Mouse (Mus musculus) kidney, postnatal 0 days (tissue): ENCODE measurements at regions not wholly inside any gene's neighbourhood (a gene's known extent, or its start where the extent isn't known, plus 50 kb on each side); places are given as distances from the start of the nearest gene placed in this dataset.
A peak's percentile ranks its signal among the peaks of the same experiment; 100 is the strongest.

Experiments
- ATAC-seq: fragments of 200-750 bp; cut with Nextera tagmentation; replicated peaks from 2 replicates; pipeline ENCODE4 v1.8.0; 2017; ENCODE audit warnings: low read depth, moderate number of reproducible peaks, moderate TSS enrichment, moderate library complexity; ENCODE audit not compliant: low FRiP score
- DNase-seq: peaks from one replicate; pipeline ENCODE4 v3.0.0-alpha.2; 2016; ENCODE audit warnings: low spot score
- H3K27ac ChIP-seq: fragments of 300-500 bp; sonication (generic); 2 replicates; pipeline ENCODE4 v1.5.1; 2014; ENCODE audit warnings: mild to moderate bottlenecking
- H3K27me3 ChIP-seq: fragments of 300-500 bp; sonication (generic); 2 replicates; pipeline ENCODE4 v1.6.1; 2014; ENCODE audit warnings: low read length, mixed read lengths; ENCODE audit not compliant: insufficient read depth
- H3K36me3 ChIP-seq: fragments of 300-500 bp; sonication (generic); 2 replicates; pipeline ENCODE4 v1.6.1; 2014; ENCODE audit warnings: low read length, mixed read lengths; ENCODE audit not compliant: insufficient read depth
- H3K4me1 ChIP-seq: fragments of 300-500 bp; sonication (generic); replicated peaks from 2 replicates; pipeline ENCODE4 v1.6.1; 2014; ENCODE audit warnings: antibody characterized with exemption, low read length, mixed read lengths; ENCODE audit not compliant: insufficient read depth
- H3K4me2 ChIP-seq: fragments of 300-500 bp; sonication (generic); 2 replicates; pipeline ENCODE4 v1.6.1; 2014; ENCODE audit warnings: mild to moderate bottlenecking, low read length, moderate library complexity, mixed read lengths
- H3K4me3 ChIP-seq: fragments of 300-500 bp; sonication (generic); replicated peaks from 2 replicates; pipeline ENCODE4 v1.5.1; 2014; ENCODE audit warnings: low read depth, low read length
- H3K9ac ChIP-seq: fragments of 300-500 bp; sonication (generic); 2 replicates; pipeline ENCODE4 v1.6.1; 2014; ENCODE audit warnings: low read depth, low read length
- H3K9me3 ChIP-seq: fragments of 300-500 bp; sonication (generic); replicated peaks from 2 replicates; pipeline ENCODE4 v1.6.1; 2016; ENCODE audit warnings: low read length, inconsistent platforms, mixed read lengths
- CTCF ChIP-seq: IDR thresholded peaks from 2 replicates; pipeline ENCODE4 v1.5.1; 2016; ENCODE audit warnings: antibody characterized with exemption, low read depth, mild to moderate bottlenecking, moderate library complexity
- WGBS: fragments of 180-500 bp; shearing (Covaris S2); extraction: QIAGEN DNeasy Blood & Tissue Kit; methylation state at CpG from one replicate; pipeline ENCODE4 v1.1.7; 2014; 5-methylcytosine and 5-hydroxymethylcytosine counted together

- Histone ChIP-seq H3K36me3 (no peaks in the 10 kb centered on the region), H3K4me3 (no peak overlapping the region), H3K4me2 (no peak overlapping the region), H3K9me3 (no peaks in the 10 kb centered on the region), H3K9ac (no peak overlapping the region), H3K4me1 (0 out of 2 replicates have a peak, but pooled peaks cover 4% of the 10 kb centered on the region), H3K27ac (no peak overlapping the region), H3K27me3 (0 out of 2 replicates have a peak, but pooled peaks cover 4% of the 10 kb centered on the region)
- no peak for ATAC-seq
- no peak for TF ChIP-seq CTCF
- DNase-seq, result no peak
- WGBS, result 80% methylated on average over 11 of the region's 11 CpGs
These were observed 102.8 kb upstream of the Tbx3 start for GRCm38 (mm10) chr5:119567639-119568038.

- Histone ChIP-seq H3K27ac (no peak overlapping the region), H3K4me1 (no peaks in the 10 kb centered on the region), H3K36me3 (no peaks in the 10 kb centered on the region), H3K9me3 (no peaks in the 10 kb centered on the region), H3K27me3 (no peaks in the 10 kb centered on the region), H3K4me2 (no peak overlapping the region), H3K4me3 (no peak overlapping the region), H3K9ac (no peak overlapping the region)
- DNase-seq, result peak; percentile 47
- no peak for TF ChIP-seq CTCF
- WGBS, result 40% methylated on average over 8 of the region's 8 CpGs
- no peak for ATAC-seq
These were observed 100.4 kb upstream of the Tbx3 start for GRCm38 (mm10) chr5:119570054-119570453.

GRCm38 (mm10) chr5:119571644-119572043, 98.8 kb upstream of the Tbx3 start:
- Histone ChIP-seq H3K4me3 (no peak overlapping the region), H3K9ac (no peak overlapping the region), H3K4me2 (no peak overlapping the region), H3K9me3 (no peaks in the 10 kb centered on the region), H3K4me1 (no peaks in the 10 kb centered on the region), H3K27me3 (no peaks in the 10 kb centered on the region), H3K36me3 (no peaks in the 10 kb centered on the region), H3K27ac (no peak overlapping the region)
- 94% methylated on average over 3 of the region's 3 CpGs for WGBS
- TF ChIP-seq CTCF, result peak; percentile 20; the same call in 1 of the 2 replicates
- DNase-seq (no peak), ATAC-seq (no peak)

- no peak for TF ChIP-seq CTCF
- no peak overlapping the region for H3K4me3 ChIP-seq
- 21% methylated on average over 14 of the region's 14 CpGs for WGBS
- DNase-seq (no peak), ATAC-seq (no peak)
- H3K9me3 ChIP-seq, result no peaks in the 10 kb centered on the region
- H3K27ac ChIP-seq, result no peak overlapping the region
- no peaks in the 10 kb centered on the region for H3K27me3 ChIP-seq
- H3K4me1 ChIP-seq, result no peaks in the 10 kb centered on the region
- H3K36me3 ChIP-seq, result no peaks in the 10 kb centered on the region
- no peak overlapping the region for H3K4me2 ChIP-seq
- H3K9ac ChIP-seq, result no peak overlapping the region
These were observed 95.3 kb upstream of the Tbx3 start for GRCm38 (mm10) chr5:119575124-119575523.

GRCm38 (mm10) chr5:119579288-119579687, 91.2 kb upstream of the Tbx3 start:
- no peaks in the 10 kb centered on the region for H3K4me1 ChIP-seq
- ATAC-seq, result no peak
- 92% methylated on average over 2 of the region's 2 CpGs for WGBS
- no peak overlapping the region for H3K27ac ChIP-seq
- no peak overlapping the region for H3K9ac ChIP-seq
- H3K4me2 ChIP-seq, result no peak overlapping the region
- H3K36me3 ChIP-seq, result no peaks in the 10 kb centered on the region
- no peak for DNase-seq
- H3K9me3 ChIP-seq, result no peaks in the 10 kb centered on the region
- no peak for TF ChIP-seq CTCF
- no peak overlapping the region for H3K4me3 ChIP-seq
- H3K27me3 ChIP-seq, result no peaks in the 10 kb centered on the region

GRCm38 (mm10) chr5:119579806-119580205, 90.7 kb upstream of the Tbx3 start:
- DNase-seq (no peak), ATAC-seq (no peak)
- WGBS, result 92% methylated on average over 2 of the region's 2 CpGs
- Histone ChIP-seq H3K4me2 (no peak overlapping the region), H3K27me3 (no peaks in the 10 kb centered on the region), H3K4me1 (no peaks in the 10 kb centered on the region), H3K4me3 (no peak overlapping the region), H3K9ac (no peak overlapping the region), H3K27ac (no peak overlapping the region), H3K36me3 (no peaks in the 10 kb centered on the region), H3K9me3 (no peaks in the 10 kb centered on the region)
- no peak for TF ChIP-seq CTCF

- Histone ChIP-seq H3K9ac (no peak overlapping the region), H3K4me2 (no peak overlapping the region), H3K4me3 (no peak overlapping the region), H3K27me3 (no peaks in the 10 kb centered on the region), H3K4me1 (no peaks in the 10 kb centered on the region), H3K36me3 (no peaks in the 10 kb centered on the region), H3K27ac (no peak overlapping the region), H3K9me3 (no peaks in the 10 kb centered on the region)
- ATAC-seq (no peak), DNase-seq (no peak)
- WGBS, result 80% methylated on average over 6 of the region's 6 CpGs
- no peak for TF ChIP-seq CTCF
These were observed 90.1 kb upstream of the Tbx3 start for GRCm38 (mm10) chr5:119580395-119580794.
